Mouse (Mus musculus) stomach, postnatal 0 days (tissue): ENCODE measurements at regions not wholly inside any gene's neighbourhood (a gene's known extent, or its start where the extent isn't known, plus 50 kb on each side); places are given as distances from the start of the nearest gene placed in this dataset.
A peak's percentile ranks its signal among the peaks of the same experiment; 100 is the strongest.
"Not testable (repeated sequence)": the region's sequence is repeated elsewhere in the genome, so short reads cannot be mapped to it uniquely, and the experiment has no call there.

ENCODE experiments used
- ATAC-seq: fragments of 200-750 bp; cut with Nextera tagmentation; 2 replicates; pipeline ENCODE4 v1.8.0; 2017; ENCODE audit not compliant: low FRiP score, low TSS enrichment
- DNase-seq: peaks from one replicate; pipeline ENCODE4 v3.0.0-alpha.2; 2016; ENCODE audit warnings: low spot score
- H3K27ac ChIP-seq: fragments of 300-500 bp; sonication (generic); replicated peaks from 2 replicates; pipeline ENCODE4 v1.5.1; 2014; ENCODE audit warnings: mild to moderate bottlenecking, control low read depth
- H3K27me3 ChIP-seq: fragments of 300-500 bp; sonication (generic); 2 replicates; pipeline ENCODE4 v1.6.1; 2014; ENCODE audit warnings: low read length; ENCODE audit not compliant: control insufficient read depth, insufficient read depth
- H3K36me3 ChIP-seq: fragments of 300-500 bp; sonication (generic); 2 replicates; pipeline ENCODE4 v1.6.1; 2014; ENCODE audit warnings: low read length, mixed read lengths; ENCODE audit not compliant: control insufficient read depth, insufficient read depth
- H3K4me1 ChIP-seq: fragments of 300-500 bp; sonication (generic); replicated peaks from 2 replicates; pipeline ENCODE4 v1.6.1; 2014; ENCODE audit warnings: antibody characterized with exemption; ENCODE audit not compliant: control insufficient read depth, insufficient read depth
- H3K4me2 ChIP-seq: fragments of 300-500 bp; sonication (generic); replicated peaks from 2 replicates; pipeline ENCODE4 v1.6.1; 2014; ENCODE audit warnings: low read depth, mild to moderate bottlenecking, control low read depth, moderate library complexity
- H3K4me3 ChIP-seq: fragments of 300-500 bp; sonication (generic); 2 replicates; pipeline ENCODE4 v1.5.1; 2014; ENCODE audit warnings: low read depth, low read length, control low read depth
- H3K9ac ChIP-seq: fragments of 300-500 bp; sonication (generic); 2 replicates; pipeline ENCODE4 v1.6.1; 2014; ENCODE audit warnings: mild to moderate bottlenecking, low read length, control low read depth, mixed read lengths
- H3K9me3 ChIP-seq: fragments of 300-500 bp; sonication (generic); 2 replicates; pipeline ENCODE4 v1.6.1; 2016; ENCODE audit warnings: low read length; ENCODE audit not compliant: control insufficient read depth
- CTCF ChIP-seq: IDR thresholded peaks from 2 replicates; pipeline ENCODE4 v1.5.1; 2016; ENCODE audit warnings: antibody characterized with exemption, low read depth, mild to moderate bottlenecking, moderate library complexity
- EP300 ChIP-seq: optimal IDR thresholded peaks from 2 replicates; pipeline ENCODE3; 2016; ENCODE audit warnings: antibody characterized with exemption
- WGBS: fragments of 180-500 bp; shearing (Covaris S2); extraction: QIAGEN DNeasy Blood & Tissue Kit; methylation state at CpG from one replicate; pipeline ENCODE4 v1.1.7; 2014; 5-methylcytosine and 5-hydroxymethylcytosine counted together

DNA sequence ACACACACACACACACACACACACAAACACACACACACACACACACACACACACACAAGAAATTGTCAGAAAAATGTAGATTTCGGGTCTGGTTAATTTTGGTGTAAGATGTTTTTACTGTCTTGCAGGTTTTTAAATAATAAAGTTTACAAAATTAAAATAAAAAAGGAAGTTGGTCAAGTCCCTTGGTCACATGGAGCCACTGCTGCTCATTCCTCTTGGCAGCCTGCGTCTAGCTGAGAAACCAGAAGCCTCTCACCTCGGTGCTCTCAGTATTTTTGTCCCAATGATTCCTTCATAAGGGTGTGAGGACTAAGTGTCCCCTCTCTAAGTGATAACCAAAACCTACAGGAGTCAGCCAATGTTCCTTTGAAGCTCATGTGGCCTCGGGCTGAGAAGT lies 76.8 kb upstream of the Smg1 start:
- H3K36me3 ChIP-seq: no peaks in the 10 kb centered on the region
- ATAC-seq (no peak), DNase-seq (no peak)
- 76% methylated on average over 4 of the region's 4 CpGs for WGBS
- TF ChIP-seq EP300 (no peak), CTCF (no peak)
- H3K9me3 ChIP-seq: no peaks in the 10 kb centered on the region
- no peak overlapping the region for H3K4me3 ChIP-seq
- H3K27me3 ChIP-seq: no peaks in the 10 kb centered on the region
- H3K9ac ChIP-seq: no peak overlapping the region
- H3K4me1 ChIP-seq: no peaks in the 10 kb centered on the region
- no peak overlapping the region for H3K4me2 ChIP-seq
- H3K27ac ChIP-seq: no peak overlapping the region

DNA sequence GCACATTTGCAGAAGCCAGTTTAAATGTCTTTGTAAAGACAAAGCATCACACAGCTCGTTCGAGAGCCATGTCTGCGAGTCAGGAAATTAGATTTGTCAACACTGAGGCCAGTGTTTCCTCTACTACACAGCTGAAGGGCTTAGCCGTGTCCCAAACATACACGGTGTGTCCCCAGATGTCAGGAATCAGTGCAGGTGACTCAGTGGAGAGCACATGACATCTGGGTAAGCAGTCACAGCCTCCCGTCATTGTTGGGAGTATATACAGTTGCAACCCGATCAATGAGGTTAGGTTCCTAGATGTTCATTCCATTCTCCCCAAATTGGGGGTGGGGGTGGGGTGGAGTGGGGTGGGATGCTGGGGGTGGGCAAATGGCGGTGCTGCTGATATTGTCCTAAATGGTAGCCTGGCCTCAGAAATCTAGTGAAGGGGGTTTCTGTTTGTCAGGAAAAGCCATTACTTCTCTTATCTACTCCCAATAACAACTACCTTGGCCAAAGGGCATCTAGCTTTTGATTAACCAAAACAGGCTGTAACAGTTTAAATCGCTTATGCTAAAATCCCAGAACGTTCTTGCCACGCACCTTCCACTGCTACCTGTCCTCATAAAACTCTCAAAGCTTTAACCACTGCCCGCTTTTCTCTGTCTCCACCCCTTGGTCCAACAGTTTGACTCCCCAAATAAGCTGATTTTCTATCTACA lies 75.1 kb upstream of the Smg1 start:
- Histone ChIP-seq H3K4me2 (no peak overlapping the region), H3K27ac (no peak overlapping the region), H3K9ac (no peak overlapping the region), H3K27me3 (no peaks in the 10 kb centered on the region), H3K9me3 (no peaks in the 10 kb centered on the region), H3K4me1 (no peaks in the 10 kb centered on the region), H3K36me3 (no peaks in the 10 kb centered on the region), H3K4me3 (no peak overlapping the region)
- TF ChIP-seq EP300: no peak
- TF ChIP-seq CTCF: no peak
- DNase-seq (no peak), ATAC-seq (peak; percentile 54)
- WGBS: 39% methylated on average over 12 of the region's 12 CpGs

DNA sequence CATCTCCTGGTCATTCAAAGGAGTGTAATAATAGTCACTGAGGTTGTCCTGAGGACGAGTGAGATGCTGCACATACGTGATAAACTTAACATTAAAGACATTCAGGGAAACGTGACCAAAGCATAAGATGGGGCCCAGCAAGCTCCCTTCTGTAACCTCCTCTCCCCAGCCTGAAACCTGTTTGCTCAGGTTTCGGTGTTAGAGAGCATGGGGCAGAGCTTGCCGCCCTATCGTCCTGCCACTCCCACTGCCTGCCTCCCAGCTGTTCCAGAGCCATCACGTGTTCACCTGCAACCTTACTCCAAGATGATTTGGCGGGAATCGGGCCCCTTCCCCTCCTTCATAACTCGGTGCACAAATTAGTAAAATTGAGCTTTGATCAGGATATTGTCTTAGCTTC lies 71.4 kb upstream of the Smg1 start:
- not testable (repeated sequence) for H3K4me3 ChIP-seq, H3K27me3 ChIP-seq, H3K9ac ChIP-seq, H3K4me1 ChIP-seq, H3K4me2 ChIP-seq, H3K9me3 ChIP-seq, H3K36me3 ChIP-seq
- peak overlapping the region; percentile 67; the same call in 1 of the 2 replicates for H3K27ac ChIP-seq
- DNase-seq (peak; percentile 70), ATAC-seq (peak; percentile 33; the same call in 1 of the 2 replicates)
- WGBS: 49% methylated on average over 10 of the region's 10 CpGs

DNA sequence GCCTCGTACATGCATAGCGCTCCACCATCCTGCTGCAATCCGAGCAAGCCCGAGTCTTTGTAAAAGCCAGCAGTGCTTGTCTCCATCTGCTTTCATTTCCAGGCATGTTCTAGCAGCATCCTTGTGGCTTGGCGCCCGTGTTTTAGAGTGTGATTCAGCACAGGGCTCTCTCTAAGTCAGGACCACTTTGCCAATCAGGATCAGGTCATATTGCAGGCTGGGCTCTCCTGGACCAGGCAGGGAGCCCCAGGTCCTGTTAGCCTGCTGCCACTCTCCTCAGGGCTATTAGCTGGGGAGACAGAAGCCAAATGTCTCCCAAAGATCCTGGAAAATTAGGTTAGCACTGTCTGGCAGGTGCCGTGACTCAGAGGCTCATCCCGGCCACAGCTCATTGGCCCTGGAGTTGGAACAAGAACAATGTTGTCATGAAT lies 70.8 kb upstream of the Smg1 start:
- no peak for DNase-seq

GRCm38 (mm10) chr7:118313818-118314217 lies 70.3 kb upstream of the Smg1 start:
- Histone ChIP-seq H3K36me3 (no peaks in the 10 kb centered on the region), H3K9ac (no peak overlapping the region), H3K4me3 (no peak overlapping the region), H3K9me3 (no peaks in the 10 kb centered on the region), H3K4me1 (no peaks in the 10 kb centered on the region), H3K4me2 (no peak overlapping the region), H3K27ac (peak overlapping the region; percentile 67), H3K27me3 (no peaks in the 10 kb centered on the region)
- DNase-seq: no peak
- 50% methylated on average over 8 of the region's 8 CpGs for WGBS
- TF ChIP-seq EP300 (no peak), CTCF (peak; percentile 75)
- ATAC-seq: no peak

More for the DNA sequence above, 70.8 kb upstream of the Smg1 start:
- Histone ChIP-seq H3K4me1 (no peaks in the 10 kb centered on the region), H3K4me3 (no peak overlapping the region), H3K4me2 (no peak overlapping the region), H3K9me3 (no peaks in the 10 kb centered on the region), H3K27ac (peak overlapping the region; percentile 67), H3K36me3 (no peaks in the 10 kb centered on the region), H3K27me3 (no peaks in the 10 kb centered on the region), H3K9ac (no peak overlapping the region)
- no peak for ATAC-seq
- TF ChIP-seq CTCF: no peak
- WGBS: 65% methylated on average over 8 of the region's 8 CpGs

- 53% methylated on average over 5 of the region's 5 CpGs for WGBS
- Histone ChIP-seq H3K4me3 (no peak overlapping the region), H3K27me3 (no peaks in the 10 kb centered on the region), H3K27ac (peak overlapping the region; percentile 61; the same call in 1 of the 2 replicates), H3K9ac (no peak overlapping the region), H3K9me3 (no peaks in the 10 kb centered on the region), H3K4me2 (no peak overlapping the region), H3K4me1 (no peaks in the 10 kb centered on the region), H3K36me3 (no peaks in the 10 kb centered on the region)
- DNase-seq (peak; percentile 71), ATAC-seq (peak; percentile 90)
- TF ChIP-seq CTCF (no peak), EP300 (no peak)
Observed at GRCm38 (mm10) chr7:118309733-118310132, 66.3 kb upstream of the Smg1 start.
